In the genomic region with DNA sequence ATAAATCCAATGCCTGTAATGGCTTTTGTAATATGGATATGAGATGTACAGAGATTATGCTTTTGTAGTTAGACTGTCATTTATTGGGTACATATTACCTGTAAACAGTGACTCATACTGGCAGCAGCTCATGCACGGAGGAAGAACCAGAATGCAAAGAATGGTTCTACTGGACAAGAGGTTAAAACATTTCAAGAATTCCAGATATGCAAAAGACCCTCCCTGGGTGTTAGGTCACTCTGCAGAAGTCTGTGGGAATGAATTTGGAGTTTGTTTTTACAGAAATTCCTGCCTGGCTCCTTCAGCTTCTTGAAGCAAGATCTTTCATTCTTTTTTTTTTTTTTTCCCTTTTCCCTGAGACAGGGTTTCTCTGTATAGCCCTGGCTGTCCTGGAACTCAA, we compare ENCODE assay signal across 28 mouse cellular contexts.
DNase-seq lines count a peak whose midpoint lies in the region; ATAC-seq and TF ChIP-seq lines count a peak whose summit lies in the region.
"Had no signal": no experiment of that assay in that cellular context is flagged by ENCODE, and none has a peak within 500 bp of the region (broad histone marks: within the 10 kb centered on the region; RNA-seq: fewer than 3 reads in every experiment).

No protein-coding gene starts in this region.

- peak; percentile 59 for TF ChIP-seq EP300 in lung, postnatal 0 days (IDR thresholded peaks at IDR 0.05)

- peak; percentile 5 for DNase-seq in embryo, embryonic 10 days (ENCODE audit: low spot score)
- no peak for DNase-seq in embryo, embryonic 11 days
- no peak for DNase-seq in lung, postnatal 0 days (ENCODE audit: low spot score)
- no peak for DNase-seq in lung, adult 18-20 months
- peak; percentile 79 for DNase-seq in R1 (ENCODE audit: low read depth, low spot score)
- peak; percentile 27 for DNase-seq in mesoderm, embryonic 11.5 days (ENCODE audit: low read depth, low spot score)
- DNase-seq in left cerebral cortex, adult 2 months (ENCODE audit: extremely low spot score in 1 of 2, low spot score in 2 of 2) = no peak
- DNase-seq in kidney, postnatal 14 days = no peak
- DNase-seq: adrenal gland, postnatal 10 days; adrenal gland, postnatal 25 days; B cell, adult 2 months; cerebellum, adult 11 months; cerebellum, adult 18-20 months; cerebellum, adult 8-10 months; cerebellum, adult 9-11 months; cerebellum, postnatal 14 days; cerebellum, postnatal 36 days had no signal

- no peak overlapping the region for H3K4me2 ChIP-seq in lung, postnatal 0 days (replicated peaks; ENCODE audit: low read depth, low read length)
- H3K4me2 ChIP-seq: embryonic facial prominence, embryonic 13.5 days; embryonic facial prominence, embryonic 15.5 days; forebrain, embryonic 12.5 days had no signal

- 15% methylated on average over 1 of the region's 1 CpGs for WGBS in lung, postnatal 0 days

- no peak for TF ChIP-seq CTCF in lung, postnatal 0 days (IDR thresholded peaks at IDR 0.05)
- no peak for TF ChIP-seq CTCF in left cerebral cortex, adult 2 months (IDR thresholded peaks at IDR 0.05)

- H3K36me3 ChIP-seq in lung, postnatal 0 days (ENCODE audit: insufficient read depth, low read length) = no peaks in the 10 kb centered on the region
- H3K36me3 ChIP-seq: embryonic facial prominence, embryonic 13.5 days; embryonic facial prominence, embryonic 15.5 days; forebrain, embryonic 10.5 days; forebrain, embryonic 12.5 days; G1E had no signal

- ATAC-seq in lung, postnatal 0 days = no peak; the same call in 1 of the 2 replicates
- ATAC-seq: activated CD4-positive, CD25-positive, alpha-beta regulatory T cell, adult 4 months; CD4-positive, CD25-positive, alpha-beta regulatory T cell, adult 4 months; forebrain, embryonic 14.5 days; forebrain, embryonic 16.5 days had no signal

- H3K9ac ChIP-seq in lung, postnatal 0 days (replicated peaks; ENCODE audit: low read depth) = no peak overlapping the region
- H3K9ac ChIP-seq: embryonic facial prominence, embryonic 13.5 days; embryonic facial prominence, embryonic 15.5 days; forebrain, embryonic 12.5 days had no signal

- no peaks in the 10 kb centered on the region for H3K27me3 ChIP-seq in lung, postnatal 0 days (replicated peaks; ENCODE audit: insufficient read depth, low read length)
- H3K27me3 ChIP-seq: CH12.LX; embryonic facial prominence, embryonic 13.5 days; embryonic facial prominence, embryonic 15.5 days; forebrain, embryonic 12.5 days had no signal

- H3K27ac ChIP-seq in lung, postnatal 0 days (ENCODE audit: low read length) = no peak overlapping the region
- no peak overlapping the region for H3K27ac ChIP-seq in left cerebral cortex, adult 2 months
- H3K27ac ChIP-seq: embryonic facial prominence, embryonic 13.5 days; embryonic facial prominence, embryonic 15.5 days; forebrain, embryonic 10.5 days; forebrain, embryonic 12.5 days had no signal

- no peak overlapping the region for H3K4me3 ChIP-seq in lung, postnatal 0 days (ENCODE audit: low read depth, low read length)
- no peak overlapping the region for H3K4me3 ChIP-seq in left cerebral cortex, adult 2 months
- H3K4me3 ChIP-seq: embryonic facial prominence, embryonic 13.5 days; embryonic facial prominence, embryonic 15.5 days; erythroblast, embryonic 14.5 days; forebrain, embryonic 10.5 days; forebrain, embryonic 12.5 days had no signal

- intact Hi-C loops in left cerebral cortex, adult 2 months (cut with DNase I) = no loop called here

- no peaks in the 10 kb centered on the region for H3K9me3 ChIP-seq in lung, postnatal 0 days (ENCODE audit: low read length)
- H3K9me3 ChIP-seq: embryonic facial prominence, embryonic 13.5 days; embryonic facial prominence, embryonic 15.5 days; forebrain, embryonic 10.5 days; forebrain, embryonic 12.5 days; G1E had no signal

- H3K4me1 ChIP-seq in lung, postnatal 0 days (ENCODE audit: insufficient read depth, low read depth, low read length) = no peaks in the 10 kb centered on the region
- H3K4me1 ChIP-seq: embryonic facial prominence, embryonic 13.5 days; embryonic facial prominence, embryonic 15.5 days; forebrain, embryonic 10.5 days; forebrain, embryonic 12.5 days had no signal

Comparison
In these comparisons a context has a peak if more than half of its experiments do, and no peak if none do; other contexts are left out.
1. DNase-seq: peak in embryo, embryonic 10 days (single experiment), R1 (single experiment) and mesoderm, embryonic 11.5 days (single experiment); none in embryo, embryonic 11 days (single experiment), lung, postnatal 0 days (single experiment), lung, adult 18-20 months (0 of 2), left cerebral cortex, adult 2 months (0 of 2) and kidney, postnatal 14 days (single experiment).